Mouse (Mus musculus): Measurements from ENCODE around the gene Zfp661. TPM values are rescaled to one million over a fixed set of nuclear protein-coding genes. Genes with fewer than 3 reads are reported as not detected.

The Zfp661 gene
- polyA plus RNA-seq, 1 experiment from 2014 or later: 8.0 TPM

DNA sequence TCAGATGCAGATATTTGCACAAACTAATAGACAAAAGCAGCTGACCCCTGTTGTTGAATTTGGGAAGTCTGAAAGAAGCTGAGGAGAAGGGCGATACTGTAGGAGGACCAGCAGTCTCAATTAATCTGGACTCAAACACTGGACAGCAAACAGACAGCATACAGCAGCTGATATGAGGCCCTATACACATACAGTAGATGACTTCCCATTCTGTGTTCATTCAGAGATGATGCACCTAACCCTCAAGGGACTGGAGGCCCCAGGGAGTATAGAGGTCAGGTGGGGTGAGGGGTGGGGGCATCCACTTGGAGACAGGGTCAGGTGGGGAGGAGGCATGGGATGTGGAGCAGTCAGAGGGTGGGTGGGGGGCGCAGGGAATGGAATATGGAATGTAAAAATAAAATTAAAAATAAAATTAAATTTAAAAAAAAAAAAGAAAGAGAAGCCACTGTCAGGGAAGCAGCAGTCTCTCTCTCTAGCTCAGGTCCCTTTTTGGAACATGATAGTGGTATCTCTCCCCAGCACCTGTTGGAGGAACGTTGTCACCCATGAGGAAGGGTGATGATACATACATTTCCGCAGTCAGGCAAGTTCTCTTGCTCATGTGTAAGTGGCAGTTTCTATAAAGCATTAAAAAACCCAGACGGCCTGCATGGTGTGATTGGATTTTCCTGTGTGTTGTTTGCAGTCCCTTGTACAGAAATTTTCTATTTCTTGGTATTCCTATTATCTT lies 38.4 kb downstream of the Zfp661 start:
- no peaks in the 10 kb centered on the region for H3K4me1 ChIP-seq
- no peak for ATAC-seq (ENCODE audit: low FRiP score)
- no peak overlapping the region for H3K4me2 ChIP-seq (replicated peaks)
- H3K9me3 ChIP-seq (replicated peaks): no peaks in the 10 kb centered on the region
- H3K36me3 ChIP-seq: no peaks in the 10 kb centered on the region
- no peak overlapping the region for H3K4me3 ChIP-seq
- no peak overlapping the region for H3K9ac ChIP-seq
- peaks cover 2% of the 10 kb centered on the region for H3K27me3 ChIP-seq
- 81% methylated on average over 5 of the region's 5 CpGs for WGBS
- H3K27ac ChIP-seq: no peak overlapping the region

DNA sequence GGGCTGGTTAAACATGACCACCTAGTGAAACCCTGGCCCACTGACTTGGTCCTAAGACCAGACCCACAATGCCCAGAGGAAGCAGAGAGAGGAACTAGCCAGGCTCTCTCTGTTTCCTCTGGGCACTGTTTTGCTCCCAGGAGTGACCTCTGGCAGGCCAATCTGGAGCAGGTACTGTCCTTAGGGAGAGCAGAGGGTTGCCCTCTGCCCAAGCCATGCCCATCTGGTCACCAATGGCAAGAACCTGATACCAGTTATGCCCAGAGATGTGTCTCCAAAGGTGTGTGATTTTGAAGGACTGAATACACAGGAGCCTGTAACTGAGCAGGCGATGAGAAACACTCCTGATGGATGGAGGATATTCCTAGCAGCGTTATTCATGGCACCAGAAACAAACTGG lies 45.2 kb downstream of the Zfp661 start:
- H3K4me2 ChIP-seq (replicated peaks): no peak overlapping the region
- no peak overlapping the region for H3K9ac ChIP-seq
- peaks cover 5% of the 10 kb centered on the region; the same call in 1 of the 2 replicates for H3K4me1 ChIP-seq
- WGBS: 80% methylated on average over 2 of the region's 2 CpGs
- no peak for ATAC-seq (ENCODE audit: low FRiP score)
- H3K27me3 ChIP-seq: peaks cover 60% of the 10 kb centered on the region
- no peak overlapping the region for H3K4me3 ChIP-seq
- H3K9me3 ChIP-seq (replicated peaks): no peaks in the 10 kb centered on the region
- no peaks in the 10 kb centered on the region for H3K36me3 ChIP-seq
- no peak overlapping the region for H3K27ac ChIP-seq

DNA sequence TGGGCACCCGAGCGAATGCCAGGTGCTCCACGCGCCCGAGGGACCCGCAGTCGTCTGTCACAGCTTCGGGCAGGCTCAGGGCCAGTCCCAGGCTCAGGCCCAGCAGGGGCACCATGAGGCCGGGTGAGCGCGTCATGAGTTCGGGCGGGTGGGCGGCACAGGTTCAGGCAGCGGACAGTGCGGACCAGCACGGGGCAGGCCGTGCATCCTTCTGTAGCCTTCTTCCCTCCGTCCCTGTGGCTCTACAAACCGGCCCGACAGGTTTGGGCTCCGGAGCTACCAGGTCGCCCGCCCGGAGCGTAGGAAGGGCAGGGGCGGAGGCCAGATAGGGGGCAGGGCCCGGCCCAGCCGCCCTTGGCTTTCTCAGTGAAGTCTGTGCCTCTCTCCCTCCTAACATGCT lies 45.7 kb downstream of the Zfp661 start, which contains the start of gene Prom2:
Prom2 (minus strand) TSS at position 283 of the 400 bp plus-strand sequence.
- H3K4me2 ChIP-seq (replicated peaks): peak within 1 kb of the TSS; percentile 38
- no peak within 1 kb of the TSS for H3K9ac ChIP-seq
- no peak within 1 kb of the TSS for H3K27ac ChIP-seq
- H3K36me3 ChIP-seq: no peaks in the 10 kb centered on the region
- ATAC-seq (ENCODE audit: low FRiP score): no peak
- H3K27me3 ChIP-seq: peaks cover 60% of the 10 kb centered on the region
- H3K9me3 ChIP-seq (replicated peaks): no peaks in the 10 kb centered on the region
- WGBS: 3% methylated on average over 29 of the region's 29 CpGs
- H3K4me1 ChIP-seq: peaks cover 5% of the 10 kb centered on the region; the same call in 1 of the 2 replicates
- H3K4me3 ChIP-seq: peak within 1 kb of the TSS; percentile 2; the same call in 1 of the 2 replicates

- no peak for ATAC-seq (ENCODE audit: low FRiP score)
- H3K4me3 ChIP-seq: no peak overlapping the region
- H3K36me3 ChIP-seq: no peaks in the 10 kb centered on the region
- H3K27me3 ChIP-seq: peaks cover 60% of the 10 kb centered on the region
- H3K4me2 ChIP-seq (replicated peaks): no peak overlapping the region
- H3K9me3 ChIP-seq (replicated peaks): no peaks in the 10 kb centered on the region
- no peak overlapping the region for H3K9ac ChIP-seq
- peaks cover 5% of the 10 kb centered on the region; the same call in 1 of the 2 replicates for H3K4me1 ChIP-seq
- WGBS: 28% methylated on average over 4 of the region's 4 CpGs
- no peak overlapping the region for H3K27ac ChIP-seq
Observed at GRCm38 (mm10) chr2:127539494-127539893, 47.4 kb downstream of the Zfp661 start.

GRCm38 (mm10) chr2:127537548-127537947 lies 49.3 kb downstream of the Zfp661 start:
- WGBS: 76% methylated on average over 3 of the region's 3 CpGs
- H3K4me1 ChIP-seq: peaks cover 5% of the 10 kb centered on the region; the same call in 1 of the 2 replicates
- no peak overlapping the region for H3K9ac ChIP-seq
- H3K9me3 ChIP-seq (replicated peaks): no peaks in the 10 kb centered on the region
- H3K4me2 ChIP-seq (replicated peaks): no peak overlapping the region
- H3K27ac ChIP-seq: no peak overlapping the region
- no peak for ATAC-seq (ENCODE audit: low FRiP score)
- H3K27me3 ChIP-seq: peaks cover 52% of the 10 kb centered on the region
- no peak overlapping the region for H3K4me3 ChIP-seq
- H3K36me3 ChIP-seq: no peaks in the 10 kb centered on the region

DNA sequence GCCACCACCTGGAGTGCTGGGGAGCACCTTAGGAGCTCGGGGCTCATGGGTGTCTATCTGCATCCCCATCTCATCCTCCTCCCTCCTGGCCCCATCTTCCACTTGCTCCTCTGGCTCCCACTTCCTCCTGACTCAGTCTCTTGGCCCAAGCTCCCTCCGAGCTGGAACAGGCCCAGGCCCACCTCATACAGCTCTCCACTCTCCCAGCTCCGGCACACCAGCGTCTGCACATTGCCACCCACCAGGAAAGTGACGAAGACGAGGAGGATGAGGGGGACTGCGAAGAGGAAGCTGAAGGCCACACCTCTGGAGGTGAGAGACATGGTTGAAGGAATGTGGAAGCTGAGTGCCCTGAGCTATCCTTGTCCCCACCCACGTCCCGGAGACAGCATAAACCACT lies 51.5 kb downstream of the Zfp661 start:
- H3K9me3 ChIP-seq (replicated peaks): no peaks in the 10 kb centered on the region
- H3K4me3 ChIP-seq: no peak overlapping the region
- ATAC-seq (ENCODE audit: low FRiP score): no peak
- H3K4me1 ChIP-seq: no peaks in the 10 kb centered on the region
- 84% methylated on average over 9 of the region's 9 CpGs for WGBS
- H3K27me3 ChIP-seq: peaks cover 36% of the 10 kb centered on the region
- no peak overlapping the region for H3K4me2 ChIP-seq (replicated peaks)
- H3K36me3 ChIP-seq: no peaks in the 10 kb centered on the region
- no peak overlapping the region for H3K9ac ChIP-seq
- no peak overlapping the region for H3K27ac ChIP-seq

- H3K4me3 ChIP-seq: no peak overlapping the region
- no peaks in the 10 kb centered on the region for H3K36me3 ChIP-seq
- no peak overlapping the region for H3K4me2 ChIP-seq (replicated peaks)
- H3K27ac ChIP-seq: no peak overlapping the region
- no peaks in the 10 kb centered on the region for H3K4me1 ChIP-seq
- ATAC-seq (ENCODE audit: low FRiP score): no peak
- H3K9me3 ChIP-seq (replicated peaks): no peaks in the 10 kb centered on the region
- 10% methylated on average over 9 of the region's 9 CpGs for WGBS
- no peak overlapping the region for H3K9ac ChIP-seq
- H3K27me3 ChIP-seq: peaks cover 11% of the 10 kb centered on the region; the same call in 1 of the 2 replicates
Observed at GRCm38 (mm10) chr2:127532379-127532778, 54.5 kb downstream of the Zfp661 start.

GRCm38 (mm10) chr2:127531592-127531991 lies 55.3 kb downstream of the Zfp661 start:
- ATAC-seq (ENCODE audit: low FRiP score): no peak
- Histone ChIP-seq H3K27ac (no peak overlapping the region), H3K9ac (no peak overlapping the region), H3K36me3 (no peaks in the 10 kb centered on the region), H3K27me3 (0 out of 2 replicates have a peak, but pooled peaks cover 9% of the 10 kb centered on the region), H3K9me3 (replicated peaks) (no peaks in the 10 kb centered on the region), H3K4me2 (replicated peaks) (no peak overlapping the region), H3K4me1 (no peaks in the 10 kb centered on the region), H3K4me3 (no peak overlapping the region)
- WGBS: 95% methylated on average over 2 of the region's 2 CpGs

GRCm38 (mm10) chr2:127530418-127530817 lies 56.5 kb downstream of the Zfp661 start:
- ATAC-seq (ENCODE audit: low FRiP score): no peak
- no peak overlapping the region for H3K27ac ChIP-seq
- no peak overlapping the region for H3K4me3 ChIP-seq
- H3K36me3 ChIP-seq: no peaks in the 10 kb centered on the region
- no peaks in the 10 kb centered on the region for H3K4me1 ChIP-seq
- 0 out of 2 replicates have a peak, but pooled peaks cover 9% of the 10 kb centered on the region for H3K27me3 ChIP-seq
- no peak overlapping the region for H3K9ac ChIP-seq
- 73% methylated on average over 3 of the region's 3 CpGs for WGBS
- no peaks in the 10 kb centered on the region for H3K9me3 ChIP-seq (replicated peaks)
- no peak overlapping the region for H3K4me2 ChIP-seq (replicated peaks)

DNA sequence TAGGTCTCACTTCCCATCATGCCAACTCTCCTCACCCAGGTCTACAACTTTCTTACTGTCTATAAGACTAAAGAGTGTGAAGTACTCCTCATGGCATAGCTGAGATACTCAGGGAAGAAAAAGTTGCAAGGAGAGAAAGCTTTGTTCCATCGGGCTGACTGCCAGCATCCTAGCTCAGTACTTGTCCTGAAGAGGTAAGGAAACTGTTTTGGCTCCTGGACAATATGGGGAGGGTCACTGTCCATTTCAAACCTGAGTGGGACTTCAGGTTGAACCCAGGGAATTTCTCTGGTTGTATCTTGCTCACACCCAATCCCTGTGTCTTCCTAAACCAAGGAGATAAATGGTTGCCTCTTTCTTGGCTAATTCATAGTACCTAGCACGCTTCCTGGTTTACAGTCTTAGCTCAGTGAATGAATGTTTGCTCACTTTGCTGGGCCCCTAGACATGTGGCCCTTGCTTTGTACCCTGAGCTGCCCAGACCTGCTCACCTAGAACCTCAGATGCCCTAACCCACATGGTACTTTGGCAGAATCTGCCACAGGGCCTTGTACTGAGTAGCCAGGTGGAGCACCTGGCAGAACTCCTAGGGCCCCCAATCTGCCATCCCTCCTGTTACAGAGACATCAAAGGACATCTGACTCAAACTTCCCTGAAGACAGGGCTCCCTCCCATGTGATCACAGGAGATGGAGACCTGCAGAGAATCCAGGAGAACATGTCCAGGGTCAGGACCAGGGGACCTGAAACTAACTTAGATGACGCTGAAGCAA lies 61.7 kb downstream of the Zfp661 start:
- Histone ChIP-seq H3K27me3 (no peaks in the 10 kb centered on the region), H3K4me3 (no peak overlapping the region), H3K9me3 (replicated peaks) (no peaks in the 10 kb centered on the region), H3K4me2 (replicated peaks) (no peak overlapping the region), H3K4me1 (peaks cover 22% of the 10 kb centered on the region), H3K9ac (no peak overlapping the region), H3K27ac (no peak overlapping the region), H3K36me3 (no peaks in the 10 kb centered on the region)
- WGBS: 81% methylated on average over 3 of the region's 3 CpGs
- ATAC-seq (ENCODE audit: low FRiP score): no peak

Measured in hindbrain, embryonic 12.5 days (tissue).